Mouse (Mus musculus) limb, embryonic 12.5 days (tissue): ENCODE results near the gene Hs3st2. TPM values are rescaled to one million over a fixed set of nuclear protein-coding genes. Genes with fewer than 3 reads are reported as not detected.

Experiments
- ATAC-seq: fragments of 200-750 bp; cut with Nextera tagmentation; 2 replicates; pipeline ENCODE4 v1.8.0; 2017; ENCODE audit warnings: low read depth, moderate TSS enrichment; ENCODE audit not compliant: insufficient number of reproducible peaks, insufficient read depth, low FRiP score, low TSS enrichment
- H3K27ac ChIP-seq: fragments of 300-500 bp; sonication (generic); 2 replicates; pipeline ENCODE4 v1.5.1; 2016; ENCODE audit warnings: mild to moderate bottlenecking, moderate library complexity
- H3K27me3 ChIP-seq: fragments of 300-500 bp; sonication (generic); 2 replicates; pipeline ENCODE4 v1.6.1; 2016; ENCODE audit warnings: mild to moderate bottlenecking, moderate library complexity
- H3K36me3 ChIP-seq: fragments of 300-500 bp; sonication (generic); 2 replicates; pipeline ENCODE4 v1.6.1; 2016; ENCODE audit warnings: mild to moderate bottlenecking, moderate library complexity
- H3K4me1 ChIP-seq: fragments of 300-500 bp; sonication (generic); replicated peaks from 2 replicates; pipeline ENCODE4 v1.6.1; 2016
- H3K4me2 ChIP-seq: fragments of 300-500 bp; sonication (generic); 2 replicates; pipeline ENCODE4 v1.6.1; 2016; ENCODE audit warnings: mild to moderate bottlenecking, moderate library complexity
- H3K4me3 ChIP-seq: fragments of 300-500 bp; sonication (generic); replicated peaks from 2 replicates; pipeline ENCODE4 v1.5.1; 2016; ENCODE audit warnings: mild to moderate bottlenecking
- H3K9ac ChIP-seq: fragments of 300-500 bp; sonication (generic); replicated peaks from 2 replicates; pipeline ENCODE4 v1.6.1; 2016; ENCODE audit warnings: mild to moderate bottlenecking, moderate library complexity
- H3K9me3 ChIP-seq: fragments of 300-500 bp; sonication (generic); 2 replicates; pipeline ENCODE4 v1.6.1; 2016; ENCODE audit warnings: mild to moderate bottlenecking, moderate library complexity
- WGBS: fragments of 180-500 bp; shearing (Covaris S2); methylation state at CpG from one replicate; pipeline ENCODE4 v1.1.7; 2016; 5-methylcytosine and 5-hydroxymethylcytosine counted together
- polyA plus RNA-seq: library from polyadenylated mRNA; unstranded; fragments of >200 nt; fragmentation: Nextera tagmentation; extraction: Ambion mirVana; gene quantifications from 2 replicates; pipeline ENCODE4 v1.2.1, GENCODE M21; 2016

Hs3st2 gene
- polyA plus RNA-seq, 1 experiment from 2014 or later: 0.80 TPM

DNA sequence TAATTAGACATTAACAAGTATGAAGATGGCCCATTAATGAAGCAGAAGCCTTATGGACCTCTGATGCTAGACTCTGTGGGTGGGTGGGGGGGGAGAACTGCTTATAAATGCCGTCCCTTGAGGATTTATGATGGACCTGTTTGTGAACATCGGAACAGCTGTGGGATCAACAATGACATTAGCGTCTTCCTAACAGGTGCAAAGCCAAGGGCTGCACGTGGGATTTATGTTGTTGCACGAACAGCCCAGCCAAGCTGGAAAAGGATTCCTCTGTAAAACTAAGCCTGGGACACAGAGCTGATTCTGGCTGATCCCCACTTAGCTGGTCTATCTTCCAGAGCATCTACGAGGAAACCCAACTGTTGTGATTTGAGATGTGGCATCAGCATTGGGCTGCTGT, 69.0 kb downstream of the Hs3st2 start:
- H3K27ac ChIP-seq: no peak overlapping the region
- H3K9ac ChIP-seq: no peak overlapping the region
- no peak for ATAC-seq
- no peaks in the 10 kb centered on the region for H3K27me3 ChIP-seq
- no peaks in the 10 kb centered on the region for H3K36me3 ChIP-seq
- no peak overlapping the region for H3K4me3 ChIP-seq
- WGBS: 78% methylated on average over 6 of the region's 6 CpGs
- no peaks in the 10 kb centered on the region for H3K4me1 ChIP-seq
- no peak overlapping the region for H3K4me2 ChIP-seq
- no peaks in the 10 kb centered on the region for H3K9me3 ChIP-seq

DNA sequence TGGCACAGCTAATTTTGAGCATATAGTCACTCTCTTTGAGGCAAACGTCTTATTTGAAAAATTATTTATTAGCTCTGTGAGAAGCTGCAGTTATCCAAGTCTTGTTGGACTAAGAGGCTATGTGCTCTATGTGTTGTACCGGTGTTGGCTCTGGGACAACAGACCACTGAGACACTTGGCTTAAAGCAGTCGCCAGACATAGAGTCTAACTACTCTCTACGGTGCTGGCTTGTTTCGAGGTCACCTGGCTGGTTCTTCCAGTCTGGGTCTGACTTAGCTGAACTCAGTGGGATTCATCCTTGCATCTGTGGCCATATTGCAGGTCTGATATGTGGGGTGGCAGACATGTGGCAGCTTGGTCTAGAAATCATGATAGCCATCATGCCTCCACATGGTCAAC, 72.8 kb downstream of the Hs3st2 start:
- Histone ChIP-seq H3K9ac (no peak overlapping the region), H3K4me2 (no peak overlapping the region), H3K27ac (no peak overlapping the region), H3K9me3 (no peaks in the 10 kb centered on the region), H3K27me3 (no peaks in the 10 kb centered on the region), H3K36me3 (no peaks in the 10 kb centered on the region), H3K4me1 (no peaks in the 10 kb centered on the region), H3K4me3 (no peak overlapping the region)
- WGBS: 91% methylated on average over 5 of the region's 5 CpGs
- no peak for ATAC-seq

DNA sequence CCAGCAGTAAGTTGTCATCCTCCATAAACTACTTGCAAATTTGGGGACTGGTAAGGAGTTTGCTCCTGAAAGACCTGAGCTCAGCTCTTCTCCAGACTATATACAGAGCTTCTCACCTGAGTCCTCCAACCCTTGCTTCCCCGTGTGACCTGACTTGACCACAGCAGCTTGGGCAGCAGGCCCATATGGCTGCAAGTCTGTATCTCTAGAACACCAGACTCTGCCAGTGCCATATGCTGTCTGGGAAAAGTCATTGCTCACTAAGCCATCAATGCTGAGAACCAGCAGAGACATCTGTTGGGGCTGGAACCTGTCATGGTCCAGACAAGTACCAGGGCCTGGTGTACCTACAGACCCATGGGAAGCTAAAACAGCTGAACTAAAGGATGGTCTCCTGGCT, 73.5 kb downstream of the Hs3st2 start:
- no peaks in the 10 kb centered on the region for H3K4me1 ChIP-seq

DNA sequence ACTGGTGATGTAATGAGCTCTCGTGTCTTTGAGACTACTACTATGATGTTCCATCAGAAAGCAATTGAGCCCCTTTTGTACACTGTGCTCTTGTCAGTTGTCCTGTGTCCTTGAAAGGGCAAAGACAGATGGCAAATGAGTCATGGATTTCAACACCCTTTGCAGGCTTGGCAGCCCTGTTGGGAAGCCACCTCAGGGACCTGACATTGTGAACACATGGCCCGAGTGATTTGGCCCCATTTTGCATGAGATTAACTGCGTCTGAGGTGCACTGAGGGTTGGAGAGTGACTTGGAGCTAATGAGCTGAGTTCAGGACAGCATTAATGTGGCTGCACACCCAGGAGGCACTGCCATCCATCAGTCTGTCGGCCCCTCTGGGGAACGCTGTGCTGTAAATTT, 74.7 kb downstream of the Hs3st2 start:
- Histone ChIP-seq H3K27me3 (no peaks in the 10 kb centered on the region), H3K4me2 (no peak overlapping the region), H3K36me3 (no peaks in the 10 kb centered on the region)

More for the DNA sequence above, 73.5 kb downstream of the Hs3st2 start:
- Histone ChIP-seq H3K27ac (no peak overlapping the region), H3K9ac (no peak overlapping the region), H3K27me3 (no peaks in the 10 kb centered on the region), H3K36me3 (no peaks in the 10 kb centered on the region), H3K4me2 (no peak overlapping the region), H3K9me3 (no peaks in the 10 kb centered on the region), H3K4me3 (no peak overlapping the region)
- 84% methylated on average over 1 of the region's 1 CpGs for WGBS
- ATAC-seq: no peak

DNA sequence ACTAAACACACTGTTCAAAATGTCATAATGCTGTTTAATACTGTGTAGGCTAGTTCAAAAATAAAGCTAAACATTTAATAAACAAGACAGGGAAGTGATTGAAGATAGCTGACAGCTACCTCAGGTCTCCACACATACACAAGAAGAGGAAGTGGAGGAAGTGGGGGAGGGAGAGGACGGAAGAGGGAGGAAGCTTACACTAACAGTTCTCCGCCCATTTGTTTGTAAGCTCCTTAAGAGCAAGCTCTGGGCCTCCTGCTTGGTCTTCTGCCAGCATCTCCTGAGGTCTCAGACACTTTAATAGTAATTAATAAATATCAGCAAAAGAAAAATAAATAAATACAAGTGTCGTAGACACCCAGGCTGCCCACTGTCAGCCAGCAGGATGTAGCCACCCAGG, 77.8 kb downstream of the Hs3st2 start:
- Histone ChIP-seq H3K27ac (no peak overlapping the region), H3K9me3 (no peaks in the 10 kb centered on the region), H3K4me2 (no peak overlapping the region), H3K36me3 (no peaks in the 10 kb centered on the region), H3K4me3 (no peak overlapping the region), H3K27me3 (no peaks in the 10 kb centered on the region; the same call in 1 of the 2 replicates), H3K9ac (no peak overlapping the region), H3K4me1 (no peaks in the 10 kb centered on the region)
- 61% methylated on average over 3 of the region's 3 CpGs for whole genome bisulfite sequencing
- no peak for ATAC-seq

More for the DNA sequence above, 74.7 kb downstream of the Hs3st2 start:
- Histone ChIP-seq H3K4me3 (no peak overlapping the region), H3K4me1 (no peaks in the 10 kb centered on the region), H3K9me3 (no peaks in the 10 kb centered on the region), H3K27ac (no peak overlapping the region), H3K9ac (no peak overlapping the region)
- 69% methylated on average over 5 of the region's 5 CpGs for WGBS
- ATAC-seq: no peak

DNA sequence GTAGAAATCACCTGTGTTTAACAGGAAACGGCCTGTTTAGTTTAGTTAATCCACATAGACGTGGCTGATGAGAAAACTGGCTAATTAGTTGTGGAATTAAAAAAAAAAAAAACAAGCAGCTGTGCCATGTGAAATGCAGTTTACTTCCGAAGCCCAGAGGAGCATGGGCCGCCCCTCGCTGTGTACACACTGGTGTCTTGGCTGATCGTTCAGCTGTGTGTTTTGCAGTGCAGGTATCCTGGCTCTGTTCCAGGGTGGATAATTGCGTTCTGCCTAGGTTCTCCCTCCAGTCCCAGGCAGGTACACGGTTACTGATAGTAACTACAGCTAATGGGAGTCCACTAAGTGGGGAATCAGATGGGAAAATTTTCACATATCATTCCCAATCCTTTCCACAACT, 86.6 kb downstream of the Hs3st2 start:
- Histone ChIP-seq H3K36me3 (no peaks in the 10 kb centered on the region), H3K4me1 (0 out of 2 replicates have a peak, but pooled peaks cover 3% of the 10 kb centered on the region), H3K27ac (no peak overlapping the region), H3K27me3 (no peaks in the 10 kb centered on the region), H3K4me2 (no peak overlapping the region), H3K9me3 (no peaks in the 10 kb centered on the region), H3K4me3 (no peak overlapping the region), H3K9ac (no peak overlapping the region)
- 42% methylated on average over 8 of the region's 8 CpGs for WGBS
- no peak for ATAC-seq

DNA sequence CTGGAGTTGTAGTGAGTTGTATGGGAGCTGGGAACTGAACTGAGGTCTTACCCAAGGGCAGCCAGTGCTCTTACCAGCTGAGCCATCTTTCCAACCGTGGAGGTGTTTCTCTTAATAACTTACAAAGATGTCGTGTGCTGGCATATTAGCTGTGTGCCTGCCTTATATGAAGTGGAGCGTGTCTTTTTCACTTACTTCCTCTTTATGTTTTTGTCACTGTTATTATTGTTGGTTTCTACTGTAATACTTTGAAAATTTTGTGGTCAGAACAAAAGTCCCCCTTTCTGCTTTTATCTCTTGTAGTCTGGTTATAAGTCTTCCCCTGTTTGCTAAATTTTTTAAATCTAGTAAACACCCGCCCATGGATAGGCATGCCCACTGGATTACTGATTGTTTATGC, 88.4 kb downstream of the Hs3st2 start:
- Histone ChIP-seq H3K4me1 (0 out of 2 replicates have a peak, but pooled peaks cover 3% of the 10 kb centered on the region), H3K4me2 (no peak overlapping the region), H3K9me3 (no peaks in the 10 kb centered on the region), H3K9ac (no peak overlapping the region), H3K4me3 (no peak overlapping the region), H3K27ac (no peak overlapping the region), H3K27me3 (no peaks in the 10 kb centered on the region), H3K36me3 (no peaks in the 10 kb centered on the region)
- no peak for ATAC-seq
- WGBS: 87% methylated on average over 4 of the region's 4 CpGs

DNA sequence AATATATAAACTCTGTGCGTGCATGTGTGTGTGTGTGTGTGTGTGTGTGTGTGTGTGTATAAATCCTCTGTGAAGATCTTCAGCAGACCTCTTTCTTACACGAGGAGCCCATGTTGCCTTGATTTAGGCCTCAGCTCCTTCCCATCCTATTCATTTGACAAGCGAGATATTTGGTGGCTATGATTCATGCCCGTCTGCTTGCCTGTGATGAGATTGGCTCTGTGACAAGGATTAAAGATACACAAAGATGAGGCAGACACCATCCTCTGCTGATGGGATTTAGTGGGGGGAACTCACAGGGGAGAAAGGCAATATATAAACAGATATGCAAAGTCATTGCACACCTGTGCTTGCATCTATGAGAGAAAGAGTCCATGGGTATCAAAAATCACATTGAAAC, 92.9 kb downstream of the Hs3st2 start:
- no peak overlapping the region for H3K27ac ChIP-seq
- H3K36me3 ChIP-seq: no peaks in the 10 kb centered on the region
- 94% methylated on average over 4 of the region's 4 CpGs for WGBS
- H3K27me3 ChIP-seq: no peaks in the 10 kb centered on the region
- H3K9me3 ChIP-seq: no peaks in the 10 kb centered on the region
- no peak overlapping the region for H3K4me3 ChIP-seq
- H3K9ac ChIP-seq: no peak overlapping the region
- ATAC-seq: no peak
- H3K4me2 ChIP-seq: no peak overlapping the region
- H3K4me1 ChIP-seq: no peaks in the 10 kb centered on the region

DNA sequence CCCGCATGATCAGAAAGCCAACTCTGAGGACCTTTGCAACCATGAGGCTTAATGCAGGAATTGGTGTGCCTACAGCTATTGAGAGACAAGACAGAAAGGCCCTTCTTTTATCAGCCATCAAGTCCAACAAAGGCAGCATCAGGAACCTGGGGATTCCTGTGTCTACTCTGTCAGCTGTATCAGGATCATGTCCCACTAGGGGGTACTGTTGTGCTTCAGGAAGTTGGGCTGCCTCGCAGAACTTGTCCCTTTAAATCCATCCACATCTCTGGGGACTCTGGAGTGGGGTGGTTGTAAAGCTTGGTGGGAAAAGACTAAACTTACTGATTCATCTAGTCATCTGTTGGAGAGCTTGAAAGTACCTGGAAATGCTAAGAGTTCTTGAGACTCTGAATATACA, 93.6 kb downstream of the Hs3st2 start:
- Histone ChIP-seq H3K4me3 (no peak overlapping the region), H3K27ac (no peak overlapping the region)

DNA sequence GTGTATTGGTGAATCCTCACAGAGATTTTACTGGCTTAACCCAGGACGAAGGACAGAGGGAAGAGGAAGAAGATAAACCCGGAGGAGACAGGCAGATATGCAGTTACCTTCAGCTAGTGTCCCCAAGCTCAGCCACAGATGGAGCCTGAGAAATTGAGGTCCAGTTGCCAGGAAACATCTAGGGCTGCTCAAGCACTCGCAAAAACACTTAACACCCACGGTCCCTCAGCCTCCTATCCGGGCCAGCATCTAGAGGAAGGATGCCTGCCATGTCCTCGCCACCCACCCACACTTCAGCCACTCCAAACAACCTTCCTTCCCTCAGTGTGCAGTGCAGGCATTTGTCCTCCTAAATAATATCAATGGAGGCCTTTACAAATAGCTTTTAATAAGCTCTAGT, 95.6 kb downstream of the Hs3st2 start:
- H3K27me3 ChIP-seq: no peaks in the 10 kb centered on the region
- 67% methylated on average over 6 of the region's 6 CpGs for WGBS
- no peak overlapping the region for H3K9ac ChIP-seq

More for the DNA sequence above, 93.6 kb downstream of the Hs3st2 start:
- Histone ChIP-seq H3K9me3 (no peaks in the 10 kb centered on the region), H3K36me3 (no peaks in the 10 kb centered on the region), H3K27me3 (no peaks in the 10 kb centered on the region), H3K4me1 (no peaks in the 10 kb centered on the region), H3K4me2 (no peak overlapping the region), H3K9ac (no peak overlapping the region)
- no peak for ATAC-seq
- 69% methylated on average over 2 of the region's 2 CpGs for WGBS

DNA sequence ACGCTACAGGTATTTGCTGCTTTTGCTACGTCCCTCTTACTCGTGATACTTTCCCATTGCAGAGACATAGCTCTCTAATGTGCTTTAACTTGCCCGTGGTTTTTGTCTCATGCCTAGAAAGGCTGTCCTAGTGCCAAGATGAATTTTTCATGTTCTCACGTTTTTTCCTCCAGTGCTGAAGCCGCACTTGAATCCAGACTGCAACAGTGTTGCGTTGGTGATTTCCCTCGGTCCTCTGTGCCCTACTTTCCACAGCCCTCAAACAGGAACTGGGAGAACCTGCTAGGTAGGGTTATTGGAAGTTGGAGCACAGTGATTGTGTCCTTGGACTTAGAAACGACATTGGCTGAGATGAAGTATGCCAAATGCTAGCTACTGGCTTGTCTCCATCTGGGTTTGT, 97.7 kb downstream of the Hs3st2 start:
- Histone ChIP-seq H3K27me3 (no peaks in the 10 kb centered on the region), H3K4me2 (no peak overlapping the region), H3K4me1 (peaks cover 17% of the 10 kb centered on the region), H3K9me3 (no peaks in the 10 kb centered on the region), H3K36me3 (no peaks in the 10 kb centered on the region), H3K27ac (no peak overlapping the region), H3K4me3 (no peak overlapping the region), H3K9ac (no peak overlapping the region)
- WGBS: 84% methylated on average over 9 of the region's 9 CpGs
- ATAC-seq: no peak

More for the DNA sequence above, 95.6 kb downstream of the Hs3st2 start:
- Histone ChIP-seq H3K27ac (no peak overlapping the region), H3K4me2 (no peak overlapping the region), H3K9me3 (no peaks in the 10 kb centered on the region), H3K36me3 (no peaks in the 10 kb centered on the region), H3K4me3 (no peak overlapping the region), H3K4me1 (peaks cover 15% of the 10 kb centered on the region)
- ATAC-seq: no peak

DNA sequence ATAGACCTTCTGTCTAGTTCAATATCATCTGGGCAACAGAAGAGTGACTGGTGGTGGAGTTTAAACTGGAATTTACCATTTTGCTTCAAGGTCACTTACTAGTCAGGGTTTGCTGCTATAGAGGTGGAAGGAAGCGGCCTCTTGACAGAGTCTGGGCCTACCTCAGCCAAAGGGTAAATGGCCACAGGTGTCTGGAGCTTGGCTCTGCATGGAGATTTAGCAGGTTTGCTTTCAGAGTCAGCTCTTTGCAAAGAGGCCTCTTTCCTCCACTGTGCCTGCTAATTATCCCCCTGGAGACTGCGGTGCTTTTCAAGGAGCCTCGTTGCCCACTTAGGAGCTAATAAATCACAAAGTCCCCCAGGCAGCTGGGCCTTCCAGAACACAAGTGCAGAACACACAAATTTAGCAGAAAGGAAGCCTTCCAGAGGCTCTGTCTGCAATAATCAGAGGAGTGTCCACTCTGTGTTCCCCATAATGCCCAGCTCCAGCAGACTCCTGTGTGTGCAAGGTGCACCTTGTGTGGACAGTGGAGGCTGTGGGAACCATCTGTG, 99.9 kb downstream of the Hs3st2 start:
- Histone ChIP-seq H3K27ac (peak overlapping the region; percentile 53), H3K4me1 (peaks cover 17% of the 10 kb centered on the region), H3K9ac (no peak overlapping the region), H3K36me3 (no peaks in the 10 kb centered on the region), H3K4me3 (no peak overlapping the region), H3K9me3 (no peaks in the 10 kb centered on the region), H3K4me2 (no peak overlapping the region), H3K27me3 (no peaks in the 10 kb centered on the region)
- ATAC-seq: 0 out of 2 replicates have a peak, but pooled peaks have one; percentile 40
- 6% methylated on average over 3 of the region's 3 CpGs for WGBS
